Mouse (Mus musculus): ENCODE measurements around the gene Tmem14c. TPM values are rescaled to one million over a fixed set of nuclear protein-coding genes. Genes with fewer than 3 reads are reported as not detected.
A peak's percentile ranks its signal among the peaks of the same experiment; 100 is the strongest.

Gene Tmem14c
- polyA plus RNA-seq, 1 experiment from 2014 or later, result 569 TPM

GRCm38 (mm10) chr13:41018756-41019591 lies 2.9 kb downstream of the Tmem14c start:
- H3K27ac ChIP-seq (ENCODE audit: low read length), result peak overlapping the region; percentile 94
- 39% methylated on average over 13 of the region's 13 CpGs for WGBS (ENCODE audit: insufficient replicate concordance)
- no peaks in the 10 kb centered on the region for H3K9me3 ChIP-seq (replicated peaks; ENCODE audit: control insufficient read depth, low read length)
- H3K27me3 ChIP-seq (ENCODE audit: control insufficient read depth, insufficient read depth, low read depth, low read length), result no peaks in the 10 kb centered on the region
- peak overlapping the region; percentile 86 for H3K9ac ChIP-seq (ENCODE audit: low read depth, low read length)
- ATAC-seq (ENCODE audit: low read depth), result peak; percentile 45
- H3K4me2 ChIP-seq (ENCODE audit: low read depth, low read length), result peak overlapping the region; percentile 85
- peaks cover 41% of the 10 kb centered on the region for H3K36me3 ChIP-seq (ENCODE audit: control insufficient read depth, insufficient read depth)
- peak overlapping the region; percentile 78 for H3K4me3 ChIP-seq (ENCODE audit: low read depth, low read length)
- peaks cover 54% of the 10 kb centered on the region for H3K4me1 ChIP-seq (ENCODE audit: control insufficient read depth, low read depth, low read length)

DNA sequence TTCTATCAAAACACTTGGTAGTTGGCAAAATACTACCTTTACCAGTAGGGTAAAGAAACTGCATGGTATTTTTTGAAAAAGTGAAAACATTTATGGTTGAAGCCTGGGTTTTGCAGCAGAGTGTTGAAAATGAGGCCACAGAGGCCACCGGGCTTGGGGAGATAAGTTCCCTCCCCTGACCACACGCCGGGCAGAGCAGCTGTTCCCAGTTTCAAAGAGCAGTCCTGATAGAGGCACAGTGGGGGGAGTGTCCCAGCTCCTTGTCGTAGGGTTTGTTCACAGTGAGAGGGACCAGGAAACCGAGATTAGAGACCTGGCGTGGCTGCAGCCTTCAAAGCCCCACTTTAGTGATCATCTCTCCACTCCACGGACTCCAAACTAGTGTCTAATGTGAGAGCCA lies 4.4 kb downstream of the Tmem14c start:
- H3K27me3 ChIP-seq (ENCODE audit: control insufficient read depth, insufficient read depth, low read depth, low read length), result no peaks in the 10 kb centered on the region
- H3K4me1 ChIP-seq (ENCODE audit: control insufficient read depth, low read depth, low read length), result peaks cover 51% of the 10 kb centered on the region
- peak overlapping the region; percentile 85 for H3K4me2 ChIP-seq (ENCODE audit: low read depth, low read length)
- peak overlapping the region; percentile 78 for H3K4me3 ChIP-seq (ENCODE audit: low read depth, low read length)
- no peaks in the 10 kb centered on the region for H3K9me3 ChIP-seq (replicated peaks; ENCODE audit: control insufficient read depth, low read length)
- H3K9ac ChIP-seq (ENCODE audit: low read depth, low read length), result peak overlapping the region; percentile 41
- H3K36me3 ChIP-seq (ENCODE audit: control insufficient read depth, insufficient read depth), result peaks cover 47% of the 10 kb centered on the region
- WGBS (ENCODE audit: insufficient replicate concordance), result 17% methylated on average over 7 of the region's 7 CpGs
- peak overlapping the region; percentile 94 for H3K27ac ChIP-seq (ENCODE audit: low read length)
- ATAC-seq (ENCODE audit: low read depth), result no peak

DNA sequence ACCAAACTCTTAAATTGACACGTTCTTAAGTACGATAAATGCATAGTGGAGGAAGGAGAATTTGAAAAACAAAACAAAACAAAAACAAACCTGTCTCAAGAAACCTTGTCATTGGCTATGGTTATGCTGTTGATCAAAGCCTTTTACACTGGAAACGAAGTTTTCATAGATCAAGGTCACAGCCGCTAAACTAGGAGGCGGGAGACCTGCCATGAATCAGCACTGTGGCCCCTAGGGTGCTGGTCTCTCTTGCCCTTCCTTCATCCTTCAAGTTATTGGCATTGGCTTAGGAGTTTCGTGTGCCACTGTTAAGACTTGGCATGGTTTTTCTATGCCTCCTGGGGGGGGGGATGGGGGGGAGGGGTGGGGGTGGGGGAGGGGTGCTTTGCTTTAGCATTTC lies 5.5 kb downstream of the Tmem14c start:
- Histone ChIP-seq H3K4me2 (ENCODE audit: low read depth, low read length) (peak overlapping the region; percentile 85; the same call in 1 of the 2 replicates), H3K36me3 (ENCODE audit: control insufficient read depth, insufficient read depth) (peaks cover 47% of the 10 kb centered on the region), H3K27me3 (ENCODE audit: control insufficient read depth, insufficient read depth, low read depth, low read length) (no peaks in the 10 kb centered on the region), H3K27ac (ENCODE audit: low read length) (no peak overlapping the region), H3K9ac (ENCODE audit: low read depth, low read length) (no peak overlapping the region; the same call in 1 of the 2 replicates), H3K4me3 (ENCODE audit: low read depth, low read length) (no peak overlapping the region), H3K4me1 (ENCODE audit: control insufficient read depth, low read depth, low read length) (peaks cover 46% of the 10 kb centered on the region), H3K9me3 (replicated peaks; ENCODE audit: control insufficient read depth, low read length) (no peaks in the 10 kb centered on the region)
- WGBS (ENCODE audit: insufficient replicate concordance), result 74% methylated on average over 6 of the region's 6 CpGs
- no peak for ATAC-seq (ENCODE audit: low read depth)

DNA sequence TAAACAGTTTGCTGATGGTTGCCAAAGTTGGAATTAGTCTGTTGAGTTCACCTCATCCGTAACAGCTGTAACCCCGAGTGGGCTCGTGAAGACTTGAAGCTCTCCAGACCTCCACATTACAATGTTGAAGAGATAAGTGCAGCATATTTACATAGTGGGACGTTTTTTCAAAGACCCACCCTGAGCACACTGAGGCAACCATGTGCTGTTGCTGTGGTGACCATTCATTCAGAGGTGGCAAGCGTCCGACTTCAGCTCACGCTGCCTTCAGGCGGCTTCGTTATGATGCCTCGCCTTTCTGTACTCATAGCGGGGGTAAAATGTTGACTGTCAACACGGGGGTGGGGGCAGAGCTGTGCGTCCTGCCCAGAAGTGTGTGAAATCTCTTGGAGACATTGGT lies 6.0 kb downstream of the Tmem14c start:
- Histone ChIP-seq H3K4me2 (ENCODE audit: low read depth, low read length) (no peak overlapping the region), H3K36me3 (ENCODE audit: control insufficient read depth, insufficient read depth) (peaks cover 47% of the 10 kb centered on the region), H3K9me3 (replicated peaks; ENCODE audit: control insufficient read depth, low read length) (no peaks in the 10 kb centered on the region), H3K4me3 (ENCODE audit: low read depth, low read length) (no peak overlapping the region), H3K27me3 (ENCODE audit: control insufficient read depth, insufficient read depth, low read depth, low read length) (no peaks in the 10 kb centered on the region), H3K4me1 (ENCODE audit: control insufficient read depth, low read depth, low read length) (peaks cover 44% of the 10 kb centered on the region), H3K9ac (ENCODE audit: low read depth, low read length) (no peak overlapping the region), H3K27ac (ENCODE audit: low read length) (no peak overlapping the region)
- WGBS (ENCODE audit: insufficient replicate concordance), result 83% methylated on average over 13 of the region's 13 CpGs
- no peak for ATAC-seq (ENCODE audit: low read depth)

- no peaks in the 10 kb centered on the region for H3K36me3 ChIP-seq (ENCODE audit: control insufficient read depth, insufficient read depth)
- 26% methylated on average over 5 of the region's 5 CpGs for WGBS (ENCODE audit: insufficient replicate concordance)
- no peak overlapping the region for H3K27ac ChIP-seq (ENCODE audit: low read length)
- no peaks in the 10 kb centered on the region for H3K27me3 ChIP-seq (ENCODE audit: control insufficient read depth, insufficient read depth, low read depth, low read length)
- H3K4me1 ChIP-seq (ENCODE audit: control insufficient read depth, low read depth, low read length), result peaks cover 21% of the 10 kb centered on the region
- H3K4me2 ChIP-seq (ENCODE audit: low read depth, low read length), result peak overlapping the region; percentile 31
- peak; percentile 87 for ATAC-seq (ENCODE audit: low read depth)
- no peak overlapping the region for H3K9ac ChIP-seq (ENCODE audit: low read depth, low read length)
- no peak overlapping the region for H3K4me3 ChIP-seq (ENCODE audit: low read depth, low read length)
- H3K9me3 ChIP-seq (replicated peaks; ENCODE audit: control insufficient read depth, low read length), result no peaks in the 10 kb centered on the region
Measured at GRCm38 (mm10) chr13:41030098-41030497, 14.0 kb downstream of the Tmem14c start.

DNA sequence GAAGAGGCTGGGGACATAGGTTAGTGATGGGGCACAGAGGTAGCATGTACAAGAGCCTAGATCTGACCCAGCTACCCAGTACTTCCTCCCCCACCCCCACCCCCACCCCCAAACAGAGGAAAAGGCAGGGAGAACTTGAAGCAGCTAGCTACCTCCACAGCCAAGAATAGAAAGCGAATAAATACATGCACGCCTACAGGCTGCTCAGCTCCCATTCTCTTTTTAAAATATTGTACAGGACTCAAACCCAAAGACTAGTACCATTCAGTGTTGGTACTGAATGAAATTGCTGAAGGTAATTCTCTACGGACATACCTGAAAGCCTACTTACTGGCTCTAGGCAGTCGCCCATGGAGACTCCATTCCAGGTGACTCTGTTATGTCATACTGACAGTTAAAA lies 26.4 kb downstream of the Tmem14c start:
- Histone ChIP-seq H3K4me3 (ENCODE audit: low read depth, low read length) (no peak overlapping the region), H3K4me2 (ENCODE audit: low read depth, low read length) (no peak overlapping the region), H3K27ac (ENCODE audit: low read length) (no peak overlapping the region), H3K9me3 (replicated peaks; ENCODE audit: control insufficient read depth, low read length) (no peaks in the 10 kb centered on the region), H3K9ac (ENCODE audit: low read depth, low read length) (no peak overlapping the region), H3K27me3 (ENCODE audit: control insufficient read depth, insufficient read depth, low read depth, low read length) (peaks cover 5% of the 10 kb centered on the region; the same call in 1 of the 2 replicates), H3K4me1 (ENCODE audit: control insufficient read depth, low read depth, low read length) (no peaks in the 10 kb centered on the region), H3K36me3 (ENCODE audit: control insufficient read depth, insufficient read depth) (no peaks in the 10 kb centered on the region)
- no peak for ATAC-seq (ENCODE audit: low read depth)
- 64% methylated on average over 4 of the region's 4 CpGs for WGBS (ENCODE audit: insufficient replicate concordance)

- 78% methylated on average over 8 of the region's 8 CpGs for WGBS (ENCODE audit: insufficient replicate concordance)
- ATAC-seq (ENCODE audit: low read depth), result no peak
- Histone ChIP-seq H3K27me3 (ENCODE audit: control insufficient read depth, insufficient read depth, low read depth, low read length) (peaks cover 5% of the 10 kb centered on the region; the same call in 1 of the 2 replicates), H3K4me2 (ENCODE audit: low read depth, low read length) (no peak overlapping the region), H3K9ac (ENCODE audit: low read depth, low read length) (no peak overlapping the region), H3K27ac (ENCODE audit: low read length) (no peak overlapping the region), H3K36me3 (ENCODE audit: control insufficient read depth, insufficient read depth) (no peaks in the 10 kb centered on the region), H3K4me1 (ENCODE audit: control insufficient read depth, low read depth, low read length) (no peaks in the 10 kb centered on the region), H3K9me3 (replicated peaks; ENCODE audit: control insufficient read depth, low read length) (no peaks in the 10 kb centered on the region), H3K4me3 (ENCODE audit: low read depth, low read length) (no peak overlapping the region)
Measured at GRCm38 (mm10) chr13:41045901-41046300, 29.8 kb downstream of the Tmem14c start.

- Histone ChIP-seq H3K36me3 (ENCODE audit: control insufficient read depth, insufficient read depth) (no peaks in the 10 kb centered on the region), H3K27ac (ENCODE audit: low read length) (no peak overlapping the region), H3K9me3 (replicated peaks; ENCODE audit: control insufficient read depth, low read length) (no peaks in the 10 kb centered on the region), H3K27me3 (ENCODE audit: control insufficient read depth, insufficient read depth, low read depth, low read length) (peaks cover 5% of the 10 kb centered on the region; the same call in 1 of the 2 replicates), H3K4me2 (ENCODE audit: low read depth, low read length) (no peak overlapping the region), H3K4me3 (ENCODE audit: low read depth, low read length) (no peak overlapping the region), H3K9ac (ENCODE audit: low read depth, low read length) (no peak overlapping the region), H3K4me1 (ENCODE audit: control insufficient read depth, low read depth, low read length) (no peaks in the 10 kb centered on the region)
- 67% methylated on average over 6 of the region's 6 CpGs for WGBS (ENCODE audit: insufficient replicate concordance)
- no peak for ATAC-seq (ENCODE audit: low read depth)
Measured at GRCm38 (mm10) chr13:41047280-41047679, 31.2 kb downstream of the Tmem14c start.

GRCm38 (mm10) chr13:41051965-41052364 lies 35.9 kb downstream of the Tmem14c start:
- WGBS (ENCODE audit: insufficient replicate concordance), result 46% methylated on average over 5 of the region's 5 CpGs
- Histone ChIP-seq H3K4me1 (ENCODE audit: control insufficient read depth, low read depth, low read length) (no peaks in the 10 kb centered on the region), H3K4me3 (ENCODE audit: low read depth, low read length) (no peak overlapping the region), H3K9ac (ENCODE audit: low read depth, low read length) (no peak overlapping the region), H3K27ac (ENCODE audit: low read length) (no peak overlapping the region), H3K4me2 (ENCODE audit: low read depth, low read length) (no peak overlapping the region), H3K27me3 (ENCODE audit: control insufficient read depth, insufficient read depth, low read depth, low read length) (no peaks in the 10 kb centered on the region), H3K9me3 (replicated peaks; ENCODE audit: control insufficient read depth, low read length) (no peaks in the 10 kb centered on the region), H3K36me3 (ENCODE audit: control insufficient read depth, insufficient read depth) (no peaks in the 10 kb centered on the region)
- no peak for ATAC-seq (ENCODE audit: low read depth)

Data from liver, embryonic 16.5 days (tissue).